Mouse (Mus musculus): ENCODE measurements around the gene Tmem217.

DNA sequence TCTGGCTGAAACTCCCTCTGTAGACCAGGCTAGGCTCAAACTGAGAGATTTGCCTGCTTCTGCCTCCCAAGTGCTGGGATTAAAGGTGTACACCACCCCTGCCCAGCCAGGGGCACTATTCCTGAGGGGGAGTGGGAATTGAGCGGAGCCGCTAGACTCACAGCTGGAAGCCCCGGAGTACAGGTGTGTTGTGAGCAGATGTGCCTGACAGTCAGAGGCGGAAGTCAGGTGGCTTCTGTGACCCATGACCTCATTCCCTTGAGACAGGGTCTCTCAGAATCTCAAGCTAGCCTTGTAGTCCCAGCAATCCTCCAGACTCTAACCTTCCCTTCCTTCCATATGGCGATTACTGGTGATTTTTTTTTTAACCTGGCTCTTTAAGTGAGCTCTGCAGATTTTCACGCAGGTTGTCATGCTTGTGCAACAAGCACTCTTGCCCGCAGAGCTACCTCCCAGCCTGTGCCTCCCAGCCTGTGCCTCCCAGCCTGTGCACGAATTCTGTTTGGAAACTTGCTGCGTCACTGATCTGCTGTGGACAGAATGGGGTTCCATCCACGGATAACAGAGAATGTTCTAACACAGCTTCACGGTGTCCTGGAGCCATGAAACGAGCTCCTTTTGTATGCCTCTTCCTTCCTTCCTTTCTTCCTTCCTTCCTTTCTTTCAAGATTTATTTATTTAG is 43.1 kb downstream of the Tmem217 start:
- TF ChIP-seq POLR2A (IDR thresholded peaks at IDR 0.05; ENCODE audit: borderline replicate concordance, control insufficient read depth, low read depth, low read length) = no peak
- TF ChIP-seq CTCF (IDR thresholded peaks at IDR 0.05; ENCODE audit: control insufficient read depth, insufficient read depth, low read length) = no peak

Measured in bone marrow, adult 2 months (tissue).